Mouse (Mus musculus) forebrain, embryonic 15.5 days (tissue): ENCODE measurements around the gene Gm14685. TPM values are rescaled to one million over a fixed set of nuclear protein-coding genes. Genes with fewer than 3 reads are reported as not detected.
"Not testable (repeated sequence)": the region's sequence is repeated elsewhere in the genome, so short reads cannot be mapped to it uniquely, and the experiment has no call there.

Experiments used
- ATAC-seq: fragments of 200-750 bp; cut with Nextera tagmentation; replicated peaks from 2 replicates; pipeline ENCODE4 v1.8.0; 2017; ENCODE audit warnings: mild to moderate bottlenecking, moderate TSS enrichment, moderate library complexity
- H3K27ac ChIP-seq: fragments of 300-500 bp; sonication (generic); replicated peaks from 2 replicates; pipeline ENCODE4 v1.5.1; 2015; ENCODE audit warnings: mild to moderate bottlenecking, inconsistent platforms
- H3K27me3 ChIP-seq: fragments of 300-500 bp; sonication (generic); 2 replicates; pipeline ENCODE4 v1.6.1; 2015; ENCODE audit warnings: inconsistent platforms
- H3K36me3 ChIP-seq: fragments of 300-500 bp; sonication (generic); 2 replicates; pipeline ENCODE4 v1.6.1; 2015; ENCODE audit warnings: mild to moderate bottlenecking, inconsistent platforms
- H3K4me1 ChIP-seq: fragments of 300-500 bp; sonication (generic); 2 replicates; pipeline ENCODE4 v1.6.1; 2015; ENCODE audit warnings: inconsistent platforms
- H3K4me2 ChIP-seq: fragments of 300-500 bp; sonication (generic); replicated peaks from 2 replicates; pipeline ENCODE4 v1.6.1; 2015; ENCODE audit warnings: mild to moderate bottlenecking, inconsistent platforms
- H3K4me3 ChIP-seq: fragments of 300-500 bp; sonication (generic); 2 replicates; pipeline ENCODE4 v1.5.1; 2015; ENCODE audit warnings: mild to moderate bottlenecking, inconsistent platforms
- H3K9ac ChIP-seq: fragments of 300-500 bp; sonication (generic); replicated peaks from 2 replicates; pipeline ENCODE4 v1.6.1; 2015; ENCODE audit warnings: mild to moderate bottlenecking, inconsistent platforms
- H3K9me3 ChIP-seq: fragments of 300-500 bp; sonication (generic); 2 replicates; pipeline ENCODE4 v1.6.1; 2016; ENCODE audit warnings: inconsistent platforms
- WGBS: fragments of 180-500 bp; shearing (Covaris S2); methylation state at CpG from one replicate; pipeline ENCODE4 v1.1.7; 2015; ENCODE audit warnings: mixed read lengths; 5-methylcytosine and 5-hydroxymethylcytosine counted together
- polyA plus RNA-seq: library from polyadenylated mRNA; unstranded; fragments of >200 nt; fragmentation: Nextera tagmentation; extraction: Ambion mirVana; gene quantifications from 2 replicates; pipeline ENCODE4 v1.2.1, GENCODE M21; 2015

Gene Gm14685
- polyA plus RNA-seq, result 0.59 and 0.92 TPM in 2 replicates

GRCm38 (mm10) chrX:73116747-73117146, at the start of gene Gm14685:
Gene Gm14685 (plus strand): TSS chrX:73117047.
- H3K27ac ChIP-seq, H3K36me3 ChIP-seq, H3K4me3 ChIP-seq, H3K9me3 ChIP-seq, H3K27me3 ChIP-seq, H3K4me1 ChIP-seq, ATAC-seq, H3K4me2 ChIP-seq, H3K9ac ChIP-seq: not testable (repeated sequence)
- no CpG with 5 or more reads among the region's 7 CpGs for WGBS

DNA sequence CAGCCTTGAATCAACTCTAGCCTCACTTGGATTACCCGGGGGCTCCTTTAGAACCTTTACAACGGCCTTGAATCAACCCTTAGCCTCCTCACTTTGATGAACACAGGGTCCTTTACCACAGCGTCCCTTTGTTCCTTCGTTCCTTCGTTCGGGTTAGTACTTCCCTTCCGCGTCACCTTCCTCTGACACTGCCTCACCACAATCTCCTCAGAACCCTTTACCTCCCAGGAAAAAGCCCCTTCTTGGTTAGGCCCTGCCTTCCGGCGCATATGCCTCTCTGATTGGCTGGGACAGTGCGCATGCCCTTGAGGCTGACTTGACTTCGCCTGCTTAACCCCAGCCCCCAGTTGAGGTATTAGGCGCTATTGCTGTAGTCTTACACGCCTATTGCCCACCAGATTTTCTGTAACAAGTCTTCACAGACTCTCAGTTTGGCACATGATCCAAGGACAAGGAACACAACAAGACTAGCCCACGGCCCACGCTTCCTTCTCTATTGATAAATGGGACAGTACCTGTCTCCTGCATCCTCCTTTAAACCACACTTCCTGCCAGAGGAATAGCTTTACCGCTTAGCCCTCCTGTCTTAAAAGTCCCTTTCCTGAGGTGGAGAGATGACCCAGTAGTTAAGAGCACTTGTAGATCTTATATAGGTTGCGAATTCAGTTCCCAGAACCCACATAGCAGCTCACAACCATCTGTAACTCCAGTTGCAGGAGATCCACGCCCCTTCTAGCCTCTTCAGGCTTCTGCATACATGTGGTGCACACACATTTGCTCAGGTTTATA, 34.4 kb upstream of the Gm14685 start, which contains the start of gene Xlr4a:
Gene Xlr4a (minus strand): TSS at position 212 of the 789 bp plus-strand sequence.
- not testable (repeated sequence) for H3K4me2 ChIP-seq, H3K27me3 ChIP-seq

DNA sequence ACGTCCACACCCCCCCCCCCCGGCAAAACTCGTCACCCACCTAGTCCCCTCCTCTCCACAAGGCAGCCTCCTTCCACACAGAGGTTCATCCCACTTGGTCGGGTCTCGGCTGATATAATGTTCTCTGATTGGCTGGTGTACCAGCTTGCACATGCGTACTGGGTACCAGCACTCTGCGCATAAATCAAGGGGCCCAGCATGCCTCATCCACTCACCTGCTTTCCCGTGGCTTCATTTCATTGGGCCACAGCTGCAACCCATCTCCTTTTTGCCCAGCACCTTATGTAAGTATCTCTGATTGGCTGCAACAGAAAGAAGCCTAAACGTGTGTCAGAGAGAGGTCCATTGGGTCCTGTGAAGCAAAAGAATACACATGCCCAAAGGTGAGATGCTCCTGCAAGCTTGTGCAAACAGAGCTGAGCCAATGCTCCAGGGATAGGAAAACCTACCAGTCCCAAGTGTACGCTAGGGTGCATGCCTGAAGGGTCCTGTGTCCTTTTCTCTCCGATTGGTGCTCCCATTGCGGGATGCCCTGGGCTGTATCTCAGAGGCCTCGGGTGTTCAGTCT, 19.8 kb upstream of the Gm14685 start, which contains the start of gene Xlr3a:
Gene Xlr3a (minus strand): TSS at position 155 of the 568 bp plus-strand sequence.
- not testable (repeated sequence) for H3K27ac ChIP-seq, ATAC-seq, H3K4me3 ChIP-seq, H3K27me3 ChIP-seq, H3K36me3 ChIP-seq, H3K4me2 ChIP-seq, H3K9me3 ChIP-seq, H3K4me1 ChIP-seq, H3K9ac ChIP-seq
- WGBS, result 77% methylated on average over 12 of the region's 13 CpGs

More for the DNA sequence above, 34.4 kb upstream of the Gm14685 start, which contains the start of gene Xlr4a:
- H3K9me3 ChIP-seq, H3K36me3 ChIP-seq, ATAC-seq, H3K4me3 ChIP-seq, H3K9ac ChIP-seq, H3K27ac ChIP-seq, H3K4me1 ChIP-seq: not testable (repeated sequence)
- 88% methylated on average over 19 of the region's 19 CpGs for WGBS

DNA sequence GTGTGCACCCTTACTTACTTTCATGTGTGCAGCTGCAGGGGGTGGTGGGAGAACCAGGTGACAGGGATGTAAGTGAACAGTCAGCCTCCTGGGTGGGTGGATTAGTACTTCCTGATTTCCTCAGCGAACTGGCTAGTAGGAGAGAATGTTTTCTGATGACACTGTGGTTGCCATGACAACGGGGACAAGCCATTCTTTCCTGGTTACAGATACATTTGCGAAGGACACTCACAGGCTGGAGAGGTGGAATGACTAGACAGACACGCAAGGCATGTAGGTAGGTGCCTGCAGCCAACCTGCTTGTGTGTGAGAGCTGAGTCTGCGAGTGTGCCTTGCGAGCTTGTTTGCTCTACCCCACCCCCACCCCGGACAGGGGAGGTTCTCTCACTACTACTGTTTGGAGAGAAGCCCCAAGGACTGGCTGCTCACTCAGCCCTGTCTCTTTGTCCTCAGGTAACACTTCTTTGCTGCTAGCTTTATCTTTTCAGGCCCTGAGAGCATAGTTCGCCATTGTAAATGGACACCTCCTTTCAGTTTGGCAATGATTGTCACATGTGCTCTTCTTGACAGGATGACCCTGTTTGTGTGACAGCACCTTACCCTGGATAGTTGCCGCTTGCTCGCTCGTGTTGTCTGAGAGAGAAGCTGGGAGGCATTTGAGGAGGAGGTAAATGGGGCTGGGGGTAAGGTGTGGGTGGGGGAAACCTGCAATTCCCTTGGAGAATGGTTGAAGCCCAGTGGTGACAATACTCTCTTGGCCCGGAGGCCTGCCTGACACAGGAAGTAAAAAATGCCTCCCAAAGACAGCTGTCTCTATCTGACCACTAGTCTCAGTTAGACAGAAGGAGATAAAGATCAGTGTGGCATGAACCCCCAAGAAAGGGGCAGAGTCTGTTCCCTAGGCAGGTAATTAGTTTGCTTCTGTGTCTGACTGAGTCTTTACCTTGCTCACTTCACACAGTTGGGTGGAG, 6.3 kb downstream of the Gm14685 start:
- not testable (repeated sequence) for H3K27ac ChIP-seq, H3K27me3 ChIP-seq, H3K4me1 ChIP-seq, H3K9ac ChIP-seq, H3K36me3 ChIP-seq, H3K4me2 ChIP-seq, H3K9me3 ChIP-seq, H3K4me3 ChIP-seq
- no CpG with 5 or more reads among the region's 12 CpGs for WGBS
- ATAC-seq, result peak; percentile 48; the same call in 1 of the 2 replicates

GRCm38 (mm10) chrX:73143218-73143618, 26.4 kb downstream of the Gm14685 start:
- not testable (repeated sequence) for H3K27ac ChIP-seq, H3K4me1 ChIP-seq, H3K27me3 ChIP-seq, H3K9ac ChIP-seq, H3K4me2 ChIP-seq, H3K4me3 ChIP-seq, H3K36me3 ChIP-seq, H3K9me3 ChIP-seq
- ATAC-seq, result peak; percentile 76
- no CpG with 5 or more reads among the region's 7 CpGs for WGBS

- not testable (repeated sequence) for H3K4me3 ChIP-seq, H3K9ac ChIP-seq, H3K27ac ChIP-seq, H3K27me3 ChIP-seq, H3K4me2 ChIP-seq, H3K9me3 ChIP-seq, ATAC-seq, H3K36me3 ChIP-seq, H3K4me1 ChIP-seq
- WGBS, result no CpG with 5 or more reads among the region's 20 CpGs
These were observed 31.6 kb downstream of the Gm14685 start, which contains the start of gene Xlr5b for GRCm38 (mm10) chrX:73148496-73148895. Gene Xlr5b (plus strand): TSS chrX:73148796.

- H3K4me3 ChIP-seq, H3K27me3 ChIP-seq, H3K4me2 ChIP-seq, ATAC-seq, H3K27ac ChIP-seq, H3K36me3 ChIP-seq, H3K4me1 ChIP-seq, H3K9me3 ChIP-seq, H3K9ac ChIP-seq: not testable (repeated sequence)
- no CpG with 5 or more reads among the region's 7 CpGs for WGBS
These were observed 32.5 kb downstream of the Gm14685 start, which contains the start of gene DXBay18 for GRCm38 (mm10) chrX:73149350-73149749. Gene DXBay18 (minus strand): TSS chrX:73149450.

DNA sequence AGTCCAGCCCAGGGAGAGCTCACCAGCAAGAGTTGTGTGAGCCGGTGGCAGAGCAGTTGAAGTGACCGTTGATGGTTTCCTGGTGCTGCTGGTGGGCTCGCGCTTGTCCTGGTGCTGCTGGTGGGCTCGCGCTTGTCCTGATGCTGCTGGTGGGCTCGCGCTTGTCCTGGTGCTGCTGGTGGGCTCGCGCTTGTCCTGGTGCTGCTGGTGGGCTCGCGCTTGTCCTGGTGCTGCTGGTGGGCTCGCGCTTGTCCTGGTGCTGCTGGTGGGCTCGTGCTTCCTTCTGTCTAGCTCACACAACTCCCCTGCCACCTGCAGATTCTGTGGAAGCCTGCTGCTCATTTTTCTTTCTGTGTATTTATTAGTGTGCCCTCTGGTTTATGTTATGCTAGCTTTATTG, 60.0 kb downstream of the Gm14685 start, which contains the start of gene Spin2d:
Gene Spin2d (minus strand): TSS at position 101 of the 400 bp plus-strand sequence.
- H3K4me2 ChIP-seq, H3K27me3 ChIP-seq, H3K9me3 ChIP-seq, H3K27ac ChIP-seq, H3K4me1 ChIP-seq, H3K9ac ChIP-seq, ATAC-seq, H3K4me3 ChIP-seq, H3K36me3 ChIP-seq: not testable (repeated sequence)
- 83% methylated on average over 7 of the region's 15 CpGs for WGBS

Other genes starting within 250 kb of the Gm14685 start
- 76.5 and 76.8 TPM in 2 replicates for gene Cetn2, start 198.6 kb upstream of the Gm14685 start, polyA plus RNA-seq
- gene Nsdhl, start 198.5 kb upstream of the Gm14685 start, polyA plus RNA-seq, result 36.9 and 38.0 TPM in 2 replicates
- 0.68 and 1.2 TPM in 2 replicates for gene Zfp185, start 129.7 kb upstream of the Gm14685 start, polyA plus RNA-seq
- gene Pnma5, start 79.9 kb upstream of the Gm14685 start, polyA plus RNA-seq, result not detected in 2 replicates
- 2.1 and 2.4 TPM in 2 replicates for gene Pnma3, start 52.3 kb upstream of the Gm14685 start, polyA plus RNA-seq
- 0.23 and 1.1 TPM in 2 replicates for gene Xlr4a, start 34.6 kb upstream of the Gm14685 start, polyA plus RNA-seq
- 2.2 and 2.7 TPM in 2 replicates for gene Xlr3a, start 20.0 kb upstream of the Gm14685 start, polyA plus RNA-seq
- not detected in 2 replicates for gene Xlr5b, start 31.7 kb downstream of the Gm14685 start, polyA plus RNA-seq
- gene DXBay18, start 32.4 kb downstream of the Gm14685 start, polyA plus RNA-seq, result 0.22 and 0.70 TPM in 2 replicates
- gene Spin2d, start 59.9 kb downstream of the Gm14685 start, polyA plus RNA-seq, result not detected in 2 replicates
- 12.6 and 16.1 TPM in 2 replicates for gene Xlr3b, start 75.2 kb downstream of the Gm14685 start, polyA plus RNA-seq
- gene Xlr4b, start 97.3 kb downstream of the Gm14685 start, polyA plus RNA-seq, result 0.34 and 0.50 TPM in 2 replicates
- 25.6 and 28.0 TPM in 2 replicates for gene F8a, start 111.2 kb downstream of the Gm14685 start, polyA plus RNA-seq
- gene Xlr4c, start 126.1 kb downstream of the Gm14685 start, polyA plus RNA-seq, result 0.14 TPM in 1 of 2 replicates, not detected in the other
- gene Xlr3c, start 148.3 kb downstream of the Gm14685 start, polyA plus RNA-seq, result not detected in 2 replicates
- not detected in 2 replicates for gene Xlr5a, start 175.9 kb downstream of the Gm14685 start, polyA plus RNA-seq
- gene Xlr5c, start 175.9 kb downstream of the Gm14685 start, polyA plus RNA-seq, result not detected in 2 replicates
- gene Gm45015, start 219.8 kb downstream of the Gm14685 start, polyA plus RNA-seq, result not detected in 2 replicates
- gene Zfp275, start 225.6 kb downstream of the Gm14685 start, polyA plus RNA-seq, result 11.6 and 12.0 TPM in 2 replicates